Mouse (Mus musculus): ENCODE data around the gene Slc13a2.

DNA sequence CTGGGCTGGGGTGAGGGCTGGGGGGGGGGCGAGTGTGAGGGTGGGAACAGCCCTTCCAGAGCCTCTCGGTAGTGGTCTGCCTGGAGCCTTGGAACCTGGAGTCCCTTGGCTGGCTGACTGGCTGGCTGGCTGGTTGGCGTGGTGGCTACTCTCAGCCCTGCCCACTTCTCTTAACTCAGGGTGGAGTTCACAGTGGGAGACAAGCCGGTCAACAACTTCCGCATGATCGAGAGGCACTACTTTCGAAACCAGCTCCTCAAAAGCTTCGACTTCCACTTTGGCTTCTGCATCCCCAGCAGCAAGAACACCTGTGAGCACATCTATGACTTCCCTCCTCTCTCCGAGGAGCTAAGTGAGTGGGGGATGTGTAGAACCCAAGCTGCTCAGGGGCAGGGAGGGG is 74.1 kb downstream of the Slc13a2 start:
- TF ChIP-seq ZNF384 (IDR thresholded peaks at IDR 0.05; ENCODE audit: low read depth, low read length) = no peak
- no peak for TF ChIP-seq MAFK (IDR thresholded peaks at IDR 0.05; ENCODE audit: insufficient read depth, low read depth, low read length)
